Mouse (Mus musculus) monocyte, adult 2 months (primary cell): ENCODE results near the gene Zzz3.

Source experiments
- DNase-seq, 2 experiments: peaks; one replicate each; pipeline ENCODE4 v3.0.0; 2022; ENCODE audit warnings: low spot score in 2 of 2, low read depth in 1 of 2

Gene Zzz3

GRCm38 (mm10) chr3:152494667-152495360 is 99.5 kb downstream of the Zzz3 start:
- DNase-seq: no peak

GRCm38 (mm10) chr3:152495415-152495898 is 100.2 kb downstream of the Zzz3 start:
- no peak for DNase-seq

GRCm38 (mm10) chr3:152497084-152497483 is 101.8 kb downstream of the Zzz3 start:
- DNase-seq: no peak

- no peak for DNase-seq
These were observed 102.6 kb downstream of the Zzz3 start for GRCm38 (mm10) chr3:152497842-152498241.

- DNase-seq: no peak
These were observed 103.9 kb downstream of the Zzz3 start for GRCm38 (mm10) chr3:152498968-152499696.

GRCm38 (mm10) chr3:152507900-152508299 is 112.6 kb downstream of the Zzz3 start:
- no peak for DNase-seq

- DNase-seq: no peak
These were observed 113.2 kb downstream of the Zzz3 start for GRCm38 (mm10) chr3:152508419-152508993.

GRCm38 (mm10) chr3:152509268-152509667 is 114.0 kb downstream of the Zzz3 start:
- DNase-seq: no peak
